ENCODE assay signal across 9 mouse cellular contexts in genomic region chr4:117786963-117787362, GRCm38 (mm10). TPM values are rescaled to one million over a fixed set of nuclear protein-coding genes. Genes with fewer than 3 reads are reported as not detected.
A peak's percentile ranks its signal among the peaks of the same experiment; 100 is the strongest.
DNase-seq lines count a peak whose midpoint lies in the region; ATAC-seq lines count a peak whose summit lies in the region.
"Had no signal": no experiment of that assay in that cellular context is flagged by ENCODE, and none has a peak within 500 bp of the region (broad histone marks: within the 10 kb centered on the region; RNA-seq: fewer than 3 reads in every experiment).

No protein-coding gene starts in this region.

- intact Hi-C loops in left cerebral cortex, postnatal 14 days (cut with DNase I): no loop called here

- H3K9me3 ChIP-seq in embryonic facial prominence, embryonic 12.5 days: no peaks in the 10 kb centered on the region
- no peaks in the 10 kb centered on the region for H3K9me3 ChIP-seq in hindbrain, embryonic 16.5 days (ENCODE audit: control insufficient read depth, low read length)
- no peaks in the 10 kb centered on the region for H3K9me3 ChIP-seq in liver, embryonic 12.5 days (replicated peaks)

- peak overlapping the region; percentile 16 for H3K4me2 ChIP-seq in embryonic facial prominence, embryonic 12.5 days (replicated peaks)
- H3K4me2 ChIP-seq in hindbrain, embryonic 16.5 days (ENCODE audit: low read length): peak overlapping the region; percentile 34
- peak overlapping the region; percentile 61 for H3K4me2 ChIP-seq in liver, embryonic 12.5 days

- no peak overlapping the region for H3K9ac ChIP-seq in embryonic facial prominence, embryonic 12.5 days
- H3K9ac ChIP-seq in hindbrain, embryonic 16.5 days (ENCODE audit: low read depth, low read length): no peak overlapping the region
- H3K9ac ChIP-seq in liver, embryonic 12.5 days: peak overlapping the region; percentile 32; the same call in 1 of the 2 replicates

- no peaks in the 10 kb centered on the region for H3K27me3 ChIP-seq in embryonic facial prominence, embryonic 12.5 days
- H3K27me3 ChIP-seq in hindbrain, embryonic 16.5 days (replicated peaks; ENCODE audit: control insufficient read depth, insufficient read depth, low read length): no peaks in the 10 kb centered on the region
- H3K27me3 ChIP-seq in liver, embryonic 12.5 days (replicated peaks): no peaks in the 10 kb centered on the region

- peak; percentile 56; the same call in 1 of the 2 replicates for ATAC-seq in embryonic facial prominence, embryonic 12.5 days (ENCODE audit: insufficient number of reproducible peaks, insufficient read depth, low FRiP score, low TSS enrichment)
- peak; percentile 74 for ATAC-seq in hindbrain, embryonic 16.5 days
- peak; percentile 86 for ATAC-seq in liver, embryonic 12.5 days

- DNase-seq in R1 (ENCODE audit: low read depth, low spot score): peak; percentile 87
- DNase-seq in retina, postnatal 1 day: peak; percentile 54
- DNase-seq in layer of hippocampus, adult 8-10 months (ENCODE audit: low spot score in 2 of 2): no peak
- no peak for DNase-seq in thymus, adult 18-20 months
- DNase-seq in left cerebral cortex, postnatal 14 days (ENCODE audit: low spot score in 2 of 2): no peak

- no peak overlapping the region for H3K27ac ChIP-seq in embryonic facial prominence, embryonic 12.5 days
- H3K27ac ChIP-seq in hindbrain, embryonic 16.5 days (ENCODE audit: low read depth, low read length): no peak overlapping the region
- H3K27ac ChIP-seq in liver, embryonic 12.5 days: no peak overlapping the region

- H3K4me3 ChIP-seq in embryonic facial prominence, embryonic 12.5 days: no peak overlapping the region
- peak overlapping the region; percentile 13; the same call in 1 of the 2 replicates for H3K4me3 ChIP-seq in hindbrain, embryonic 16.5 days (ENCODE audit: low read length)
- H3K4me3 ChIP-seq in liver, embryonic 12.5 days: peak overlapping the region; percentile 37

- no peaks in the 10 kb centered on the region for H3K36me3 ChIP-seq in embryonic facial prominence, embryonic 12.5 days
- no peaks in the 10 kb centered on the region for H3K36me3 ChIP-seq in hindbrain, embryonic 16.5 days (ENCODE audit: control insufficient read depth, insufficient read depth, low read length)
- H3K36me3 ChIP-seq in liver, embryonic 12.5 days: 0 out of 2 replicates have a peak, but pooled peaks cover 2% of the 10 kb centered on the region

- H3K4me1 ChIP-seq in embryonic facial prominence, embryonic 12.5 days: no peaks in the 10 kb centered on the region
- H3K4me1 ChIP-seq in hindbrain, embryonic 16.5 days (ENCODE audit: control insufficient read depth, insufficient read depth, low read depth, low read length): no peaks in the 10 kb centered on the region
- peaks cover 19% of the 10 kb centered on the region for H3K4me1 ChIP-seq in liver, embryonic 12.5 days

- WGBS in embryonic facial prominence, embryonic 12.5 days: 34% methylated on average over 8 of the region's 8 CpGs
- 33% methylated on average over 8 of the region's 8 CpGs for WGBS in hindbrain, embryonic 16.5 days
- 21% methylated on average over 8 of the region's 8 CpGs for WGBS in liver, embryonic 12.5 days (ENCODE audit: insufficient replicate concordance)

RNA-seq across cellular contexts. Expression of gene Klf17, which starts 21.5 kb away (rescaled TPM):
- polyA plus RNA-seq in embryonic facial prominence, embryonic 12.5 days (2016; fragmentation: Nextera tagmentation; extraction: Ambion mirVana): not detected in 2 replicates
- polyA plus RNA-seq in hindbrain, embryonic 16.5 days (2015; fragmentation: Nextera tagmentation; extraction: Ambion mirVana): not detected in 2 replicates
- polyA plus RNA-seq in liver, embryonic 12.5 days (2016; fragmentation: Nextera tagmentation; extraction: Ambion mirVana): not detected in 2 replicates
- not detected for total RNA-seq in layer of hippocampus, adult 8-10 months (2022)
- total RNA-seq in left cerebral cortex, postnatal 14 days (2021): not detected
- polyA plus RNA-seq: gonadal fat pad, adult 2 months had no signal

RNA-seq across cellular contexts. Expression of gene Slc6a9, which starts 47.3 kb away (rescaled TPM):
- polyA plus RNA-seq in embryonic facial prominence, embryonic 12.5 days (2016; fragmentation: Nextera tagmentation; extraction: Ambion mirVana): 14.3 and 16.0 TPM in 2 replicates
- polyA plus RNA-seq in hindbrain, embryonic 16.5 days (2015; fragmentation: Nextera tagmentation; extraction: Ambion mirVana): 55.3 and 63.8 TPM in 2 replicates
- 52.8 and 57.8 TPM in 2 replicates for polyA plus RNA-seq in liver, embryonic 12.5 days (2016; fragmentation: Nextera tagmentation; extraction: Ambion mirVana)
- total RNA-seq in layer of hippocampus, adult 8-10 months (2022): 10 to 100 TPM; 41.8 to 48.9 (median 44.4) TPM
- 10 to 100 TPM; 32.4 to 33.5 TPM for total RNA-seq in left cerebral cortex, postnatal 14 days (2021)

Comparison
In these comparisons a context has a peak if more than half of its experiments do, and no peak if none do; other contexts are left out.
1. DNase-seq: peak in R1 (single experiment) and retina, postnatal 1 day (single experiment); none in layer of hippocampus, adult 8-10 months (0 of 2), thymus, adult 18-20 months (0 of 2) and left cerebral cortex, postnatal 14 days (0 of 2).
2. Peak in every context shown above with its lines, with median percentiles within 50 percentile points of each other: ATAC-seq and H3K4me2 ChIP-seq.